Mouse (Mus musculus) heart, adult 2 months (tissue): ENCODE data around the gene Grap2. TPM values are rescaled to one million over a fixed set of nuclear protein-coding genes. Genes with fewer than 3 reads are reported as not detected.

Source experiments
- DNase-seq, 2 experiments: peaks; one replicate each; pipeline ENCODE4 v3.0.0; 2021
- H3K27ac ChIP-seq: fragments of 200-600 bp; 2 replicates; pipeline ENCODE4 v1.8.1; 2022
- H3K27me3 ChIP-seq: fragments of 200-500 bp; 2 replicates; pipeline ENCODE4 v1.6.1; 2012; ENCODE audit warnings: mild to moderate bottlenecking, low read length, inconsistent platforms, mixed read lengths; ENCODE audit not compliant: control insufficient read depth, insufficient read depth
- H3K36me3 ChIP-seq: fragments of 200-500 bp; 2 replicates; pipeline ENCODE4 v1.6.1; 2012; ENCODE audit warnings: low read length, inconsistent platforms; ENCODE audit not compliant: control insufficient read depth, insufficient read depth
- H3K4me1 ChIP-seq: fragments of 200-500 bp; 2 replicates; pipeline ENCODE4 v1.6.1; 2011; ENCODE audit warnings: low read length; ENCODE audit not compliant: control insufficient read depth, insufficient read depth
- H3K4me3 ChIP-seq: fragments of 200-600 bp; 2 replicates; pipeline ENCODE4 v1.8.1; 2022
- H3K79me2 ChIP-seq: fragments of 200-500 bp; replicated peaks from 2 replicates; pipeline ENCODE4 v1.6.1; 2012; ENCODE audit warnings: mild to moderate bottlenecking, inconsistent platforms, low read length, moderate library complexity, mixed read lengths; ENCODE audit not compliant: control insufficient read depth, insufficient read depth
- H3K9ac ChIP-seq: fragments of 200-500 bp; 2 replicates; pipeline ENCODE4 v1.6.1; 2012; ENCODE audit warnings: low read depth, mild to moderate bottlenecking, control low read depth, inconsistent platforms, low read length, mixed read lengths
- CTCF ChIP-seq: fragments of 200-600 bp; IDR thresholded peaks from 2 replicates; pipeline ENCODE4 v1.8.1; 2022; ENCODE audit warnings: antibody characterized with exemption, mild to moderate bottlenecking, moderate library complexity
- EP300 ChIP-seq: fragments of 200-500 bp; IDR thresholded peaks from 2 replicates; pipeline ENCODE4 v1.6.1; 2011; ENCODE audit warnings: low read depth, low read length, control low read depth; ENCODE audit not compliant: insufficient read depth
- POLR2A ChIP-seq: fragments of 200-500 bp; IDR thresholded peaks from 2 replicates; pipeline ENCODE4 v1.6.1; 2011; ENCODE audit warnings: mild to moderate bottlenecking, low read depth, low read length, control low read depth; ENCODE audit not compliant: insufficient read depth
- WGBS: fragments of 180-500 bp; shearing (Covaris S2); methylation state at CpG from one replicate; pipeline ENCODE4 v1.1.7; 2018; 5-methylcytosine and 5-hydroxymethylcytosine counted together
- intact Hi-C: fragments of 180-260 bp; cut with DNase I; formaldehyde crosslinking; loops from one replicate; pipeline ENCODE4 v1.15.1; 2025
- microRNA-seq, 2 experiments: library from miRNA; unstranded; fragments of <30 nt; microRNA quantifications; one replicate each; pipeline ENCODE4 v1.2.0; 2021
- polyA plus RNA-seq: library from polyadenylated mRNA; depleted of rRNA; stranded (reverse); fragments of >200 nt; gene quantifications from 2 replicates; pipeline ENCODE4 v1.2.3, GENCODE M21; 2012; rRNA removed
- total RNA-seq, 2 experiments: library from RNA; stranded (reverse); gene quantifications; 2 replicates each; pipeline ENCODE4 v1.2.3; 2021

The Grap2 gene
- total and polyA plus RNA-seq, 3 experiments: 0.47 to 1.6 (median 1.3) TPM

DNA sequence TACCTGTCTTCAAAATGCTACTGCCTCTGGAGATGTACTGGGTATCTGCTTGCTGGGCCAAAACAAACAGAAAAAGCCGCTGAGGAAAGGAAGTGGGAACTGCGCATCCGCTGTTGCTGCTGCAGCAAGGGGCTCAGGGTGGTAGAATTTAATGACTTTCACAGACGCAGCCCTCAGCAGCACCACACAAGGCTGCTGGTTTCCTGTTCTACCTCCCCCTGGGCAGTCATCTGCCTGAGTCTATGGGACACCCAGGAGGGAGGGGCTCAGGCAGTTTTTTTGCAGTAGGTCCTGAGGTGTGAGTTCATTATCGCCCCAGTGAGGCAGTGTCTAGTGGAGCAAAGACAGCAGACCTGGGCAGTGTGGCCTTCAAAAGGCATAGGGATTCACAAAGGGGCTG lies 125.2 kb downstream of the Grap2 start:
- Histone ChIP-seq H3K4me1 (no peaks in the 10 kb centered on the region), H3K36me3 (no peaks in the 10 kb centered on the region), H3K9ac (no peak overlapping the region), H3K4me3 (no peak overlapping the region), H3K79me2 (no peaks in the 10 kb centered on the region), H3K27ac (no peak overlapping the region), H3K27me3 (no peaks in the 10 kb centered on the region)
- intact Hi-C loops: no loop called here
- peak in 1 of 2 experiments; percentile 39 for DNase-seq
- WGBS: 21% methylated on average over 5 of the region's 5 CpGs
- TF ChIP-seq POLR2A (no peak), CTCF (no peak), EP300 (no peak)

DNA sequence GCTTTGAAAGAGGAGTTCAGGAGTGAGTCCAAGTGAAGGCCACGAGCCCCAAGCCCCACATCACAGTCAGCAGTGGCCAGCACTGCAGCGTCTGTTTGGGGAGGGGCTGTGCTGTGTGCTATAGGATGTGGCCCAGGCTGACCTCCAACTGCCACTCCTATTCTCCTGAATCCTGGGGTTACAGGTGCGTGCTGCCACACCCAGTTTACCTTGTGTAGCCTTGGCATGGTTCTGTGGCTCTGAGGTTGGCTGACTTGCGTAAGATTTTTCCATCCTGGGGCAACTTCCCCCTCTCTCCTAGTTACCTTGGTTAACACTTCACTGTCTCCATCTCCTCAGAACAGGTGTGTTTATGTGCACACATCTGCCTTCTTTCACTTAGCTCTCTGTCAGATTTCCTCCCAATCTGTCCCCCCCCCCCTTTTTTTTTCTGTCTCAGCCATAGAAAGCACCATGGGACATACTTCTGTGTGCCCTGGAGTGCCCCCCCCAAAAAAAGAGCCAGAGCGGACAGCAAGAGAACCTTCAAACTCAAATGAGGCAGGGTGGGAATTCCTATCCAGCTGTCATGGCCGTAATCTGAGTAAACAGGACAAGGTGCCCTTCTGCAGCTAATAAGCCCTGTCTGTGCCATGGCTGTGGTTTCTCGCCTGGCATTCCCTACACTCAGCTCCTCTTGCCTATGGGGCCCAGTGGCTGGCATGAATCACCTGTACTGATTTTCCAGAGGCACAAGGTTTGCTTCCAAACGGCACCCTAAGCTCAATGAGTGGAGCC lies 129.3 kb downstream of the Grap2 start:
- DNase-seq: no peak
- Histone ChIP-seq H3K36me3 (no peaks in the 10 kb centered on the region), H3K27ac (no peak overlapping the region), H3K4me1 (peaks cover under 1% of the 10 kb centered on the region), H3K9ac (no peak overlapping the region), H3K27me3 (no peaks in the 10 kb centered on the region), H3K4me3 (no peak overlapping the region), H3K79me2 (no peaks in the 10 kb centered on the region)
- intact Hi-C loops: no loop called here
- 78% methylated on average over 8 of the region's 8 CpGs for WGBS
- TF ChIP-seq POLR2A (no peak), EP300 (no peak), CTCF (no peak)

Small RNA genes lying within 50 kb of the gene (microRNA-seq; reads per million reads assigned to microRNA genes)
- gene Mir6957: 0 to 0.56 reads per million in 2 experiments

Other genes starting within 250 kb of the Grap2 start
- not detected for gene Enthd1, start 7.4 kb upstream of the Grap2 start, total RNA-seq
- not detected in 2 replicates for gene Enthd1, start 7.4 kb upstream of the Grap2 start, polyA plus RNA-seq
- gene Fam83f, start 99.3 kb downstream of the Grap2 start, total RNA-seq: not detected
- 0.09 and 0.21 TPM in 2 replicates for gene Fam83f, start 99.3 kb downstream of the Grap2 start, polyA plus RNA-seq
- 10 to 100 TPM; 43.7 to 48.1 TPM for gene Tnrc6b, start 138.7 kb downstream of the Grap2 start, total RNA-seq
- 9.4 and 13.1 TPM in 2 replicates for gene Tnrc6b, start 138.7 kb downstream of the Grap2 start, polyA plus RNA-seq